Mouse (Mus musculus) embryonic fibroblast, embryonic 13.5 days (primary cell): ENCODE results near the gene Apobec2.

Experiments used
- CTCF ChIP-seq: IDR thresholded peaks from 2 replicates; pipeline ENCODE4 v1.5.1; 2011; ENCODE audit warnings: mild to moderate bottlenecking, control low read depth, low read length, moderate library complexity, borderline replicate concordance; ENCODE audit not compliant: insufficient read depth
- POLR2A ChIP-seq: IDR thresholded peaks from 2 replicates; pipeline ENCODE4 v1.6.1; 2011; ENCODE audit warnings: low read depth, mild to moderate bottlenecking, control low read depth, low read length, moderate library complexity

GRCm38 (mm10) chr17:48371621-48372020, 61.1 kb downstream of the Apobec2 start:
- TF ChIP-seq POLR2A (no peak), CTCF (no peak)
